Mouse (Mus musculus): ENCODE results near the gene Hist1h4n.
"Not testable (repeated sequence)": the region's sequence is repeated elsewhere in the genome, so short reads cannot be mapped to it uniquely, and the experiment has no call there.

GRCm38 (mm10) chr13:21831418-21832394, at the start of gene Hist1h4n:
- TF ChIP-seq CTCF (conservative IDR thresholded peaks at IDR 0.05; ENCODE audit: low read length); NANOG (IDR thresholded peaks at IDR 0.05; ENCODE audit: borderline replicate concordance, low read length): not testable (repeated sequence)
